Mouse (Mus musculus) thymus, adult 2 months (tissue): ENCODE measurements around the gene Nav3. TPM values are rescaled to one million over a fixed set of nuclear protein-coding genes. Genes with fewer than 3 reads are reported as not detected.

ENCODE experiments used
- DNase-seq: peaks from one replicate; pipeline ENCODE4 v3.0.0; 2021
- H3K27ac ChIP-seq: fragments of 200-500 bp; 2 replicates; pipeline ENCODE4 v1.5.1; 2012; ENCODE audit warnings: low read length, control low read depth; ENCODE audit not compliant: control insufficient read depth, insufficient read depth
- H3K27me3 ChIP-seq: fragments of 200-500 bp; 2 replicates; pipeline ENCODE4 v1.6.1; 2012; ENCODE audit warnings: mild to moderate bottlenecking, low read length, moderate library complexity, mixed read lengths; ENCODE audit not compliant: control insufficient read depth, insufficient read depth
- H3K36me3 ChIP-seq: fragments of 200-500 bp; 2 replicates; pipeline ENCODE4 v1.6.1; 2012; ENCODE audit warnings: mild to moderate bottlenecking, low read length, moderate library complexity; ENCODE audit not compliant: control insufficient read depth, insufficient read depth
- H3K4me1 ChIP-seq: fragments of 200-500 bp; replicated peaks from 2 replicates; pipeline ENCODE4 v1.6.1; 2012; ENCODE audit warnings: low read length; ENCODE audit not compliant: control insufficient read depth, insufficient read depth
- H3K4me3 ChIP-seq: fragments of 200-500 bp; 2 replicates; pipeline ENCODE4 v1.5.1; 2012; ENCODE audit warnings: mild to moderate bottlenecking, low read length, control low read depth, moderate library complexity; ENCODE audit not compliant: control insufficient read depth, insufficient read depth
- CTCF ChIP-seq: fragments of 200-500 bp; IDR thresholded peaks from 2 replicates; pipeline ENCODE4 v1.5.1; 2012; ENCODE audit warnings: mild to moderate bottlenecking, control low read depth, low read length, moderate library complexity, borderline replicate concordance; ENCODE audit not compliant: control insufficient read depth, poor library complexity, insufficient read depth; ENCODE audit errors: extremely low read depth
- POLR2A ChIP-seq: fragments of 200-500 bp; IDR thresholded peaks from 2 replicates; pipeline ENCODE4 v1.6.1; 2012; ENCODE audit warnings: mild to moderate bottlenecking, low read length, control low read depth, moderate library complexity; ENCODE audit not compliant: control insufficient read depth, poor library complexity, insufficient read depth; ENCODE audit errors: extremely low read depth
- WGBS: fragments of 180-500 bp; shearing (Covaris S2); methylation state at CpG from one replicate; pipeline ENCODE4 v1.1.7; 2018; 5-methylcytosine and 5-hydroxymethylcytosine counted together
- polyA plus RNA-seq: library from polyadenylated mRNA; depleted of rRNA; stranded (reverse); fragments of >200 nt; gene quantifications from 2 replicates; pipeline ENCODE4 v1.2.3, GENCODE M21; 2012; rRNA removed

The Nav3 gene
- polyA plus RNA-seq, result 0.37 and 0.46 TPM in 2 replicates

- Histone ChIP-seq H3K4me1 (no peaks in the 10 kb centered on the region), H3K36me3 (no peaks in the 10 kb centered on the region), H3K4me3 (no peak within 1 kb of the TSS), H3K27me3 (no peaks in the 10 kb centered on the region; the same call in 1 of the 2 replicates), H3K27ac (no peak within 1 kb of the TSS)
- no peak for DNase-seq
- TF ChIP-seq POLR2A, result no peak
- no peak for TF ChIP-seq CTCF
- 8% methylated on average over 50 of the region's 50 CpGs for WGBS
Observed at GRCm38 (mm10) chr10:110455838-110456493, at the start of gene Nav3. Gene Nav3 (minus strand): TSS chr10:110456204.

DNA sequence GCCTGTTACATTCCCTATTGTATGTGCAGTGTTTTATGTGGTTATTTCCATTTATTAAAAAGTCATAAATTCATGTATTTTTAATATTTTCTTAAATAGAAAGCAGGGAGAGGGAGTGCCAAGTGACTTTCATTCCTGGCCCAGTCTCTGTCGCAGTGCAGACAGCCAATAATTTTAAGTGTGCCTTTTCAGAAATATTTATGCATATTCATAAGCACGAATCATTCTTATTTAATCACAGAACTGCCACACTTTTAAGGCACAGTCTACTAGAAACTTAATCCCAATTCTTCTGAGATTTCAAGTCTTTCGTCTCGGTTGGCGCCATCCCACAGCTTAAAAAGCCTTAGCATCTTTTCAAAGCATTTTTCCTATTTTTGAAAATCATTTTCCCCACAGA, 29.3 kb upstream of the Nav3 start:
- WGBS, result 87% methylated on average over 5 of the region's 5 CpGs
- no peak for DNase-seq
- TF ChIP-seq POLR2A (no peak), CTCF (no peak)
- H3K27ac ChIP-seq, result no peak overlapping the region
- H3K4me3 ChIP-seq, result no peak overlapping the region
- H3K36me3 ChIP-seq, result no peaks in the 10 kb centered on the region
- no peaks in the 10 kb centered on the region for H3K4me1 ChIP-seq
- H3K27me3 ChIP-seq, result no peaks in the 10 kb centered on the region

DNA sequence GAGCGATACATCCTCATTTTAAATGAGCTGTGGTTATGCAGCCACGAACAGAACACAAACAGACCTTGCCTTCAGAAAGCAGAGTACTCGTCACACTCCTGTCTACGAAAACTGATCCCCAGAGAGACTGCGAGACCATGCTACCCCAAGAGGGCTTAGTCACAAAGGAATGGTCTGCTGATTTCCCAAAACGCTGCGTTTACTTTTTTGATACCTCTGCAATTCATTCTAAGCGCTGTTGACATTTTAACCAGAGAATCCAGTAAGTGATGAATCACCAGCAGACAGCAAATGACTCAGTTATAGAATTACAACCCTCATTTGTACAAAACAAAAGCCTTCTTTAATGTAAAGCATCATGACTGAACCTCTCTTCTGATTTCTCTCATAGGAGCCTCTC, 28.8 kb upstream of the Nav3 start:
- H3K27me3 ChIP-seq, result no peaks in the 10 kb centered on the region
- no peak overlapping the region for H3K4me3 ChIP-seq
- no peaks in the 10 kb centered on the region for H3K36me3 ChIP-seq
- 73% methylated on average over 8 of the region's 8 CpGs for WGBS
- TF ChIP-seq POLR2A (no peak), CTCF (no peak)
- no peaks in the 10 kb centered on the region for H3K4me1 ChIP-seq
- DNase-seq, result no peak
- H3K27ac ChIP-seq, result no peak overlapping the region

- H3K4me1 ChIP-seq, result no peaks in the 10 kb centered on the region
- H3K4me3 ChIP-seq, result no peak overlapping the region
- no peaks in the 10 kb centered on the region for H3K36me3 ChIP-seq
- H3K27me3 ChIP-seq, result no peaks in the 10 kb centered on the region
- no peak for DNase-seq
- WGBS, result 96% methylated on average over 3 of the region's 3 CpGs
- no peak overlapping the region for H3K27ac ChIP-seq
- TF ChIP-seq POLR2A (no peak), CTCF (no peak)
Observed at GRCm38 (mm10) chr10:110479189-110479588, 23.2 kb upstream of the Nav3 start.

- no peaks in the 10 kb centered on the region for H3K36me3 ChIP-seq
- no peak overlapping the region for H3K4me3 ChIP-seq
- H3K27me3 ChIP-seq, result no peaks in the 10 kb centered on the region
- TF ChIP-seq CTCF (no peak), POLR2A (no peak)
- no peak for DNase-seq
- H3K27ac ChIP-seq, result no peak overlapping the region
- 54% methylated on average over 11 of the region's 11 CpGs for whole genome bisulfite sequencing
- no peaks in the 10 kb centered on the region for H3K4me1 ChIP-seq
Observed at GRCm38 (mm10) chr10:110477689-110478314, 21.8 kb upstream of the Nav3 start.

GRCm38 (mm10) chr10:110474107-110474506, 18.1 kb upstream of the Nav3 start:
- no peaks in the 10 kb centered on the region for H3K36me3 ChIP-seq
- no peak for DNase-seq
- no peaks in the 10 kb centered on the region for H3K27me3 ChIP-seq
- H3K4me1 ChIP-seq, result no peaks in the 10 kb centered on the region
- no peak overlapping the region for H3K27ac ChIP-seq
- no peak for TF ChIP-seq POLR2A
- no peak for TF ChIP-seq CTCF
- H3K4me3 ChIP-seq, result no peak overlapping the region
- 84% methylated on average over 1 of the region's 1 CpGs for WGBS

DNA sequence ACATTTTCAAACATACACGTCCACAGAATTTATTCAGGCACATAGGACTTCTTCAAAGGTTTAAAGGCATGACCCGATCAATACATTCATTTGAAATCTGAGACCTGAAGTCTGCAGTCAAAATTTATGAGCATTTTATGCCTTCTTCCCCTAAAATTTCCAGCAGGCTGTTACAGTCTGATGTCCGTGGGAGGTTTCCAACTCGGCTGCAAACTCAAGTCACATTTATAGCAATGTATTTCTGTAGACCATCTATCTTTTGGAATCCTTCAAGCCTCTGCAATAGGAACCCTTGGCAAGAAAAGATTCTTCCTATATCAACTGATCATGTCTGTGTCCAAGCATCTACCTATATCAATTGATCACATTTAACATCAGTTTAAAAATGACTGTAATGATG, 13.4 kb upstream of the Nav3 start:
- DNase-seq, result no peak
- no peaks in the 10 kb centered on the region for H3K27me3 ChIP-seq
- no peak overlapping the region for H3K4me3 ChIP-seq
- TF ChIP-seq POLR2A (no peak), CTCF (no peak)
- no peaks in the 10 kb centered on the region for H3K36me3 ChIP-seq
- WGBS, result 91% methylated on average over 4 of the region's 4 CpGs
- no peak overlapping the region for H3K27ac ChIP-seq
- no peaks in the 10 kb centered on the region for H3K4me1 ChIP-seq
